Mouse (Mus musculus) embryo, embryonic 10 days (tissue): ENCODE data around the gene Fzd5.

Source experiments
- DNase-seq: peaks from one replicate; pipeline ENCODE4 v3.0.0-alpha.2; 2015; ENCODE audit warnings: low spot score

Fzd5 gene

DNA sequence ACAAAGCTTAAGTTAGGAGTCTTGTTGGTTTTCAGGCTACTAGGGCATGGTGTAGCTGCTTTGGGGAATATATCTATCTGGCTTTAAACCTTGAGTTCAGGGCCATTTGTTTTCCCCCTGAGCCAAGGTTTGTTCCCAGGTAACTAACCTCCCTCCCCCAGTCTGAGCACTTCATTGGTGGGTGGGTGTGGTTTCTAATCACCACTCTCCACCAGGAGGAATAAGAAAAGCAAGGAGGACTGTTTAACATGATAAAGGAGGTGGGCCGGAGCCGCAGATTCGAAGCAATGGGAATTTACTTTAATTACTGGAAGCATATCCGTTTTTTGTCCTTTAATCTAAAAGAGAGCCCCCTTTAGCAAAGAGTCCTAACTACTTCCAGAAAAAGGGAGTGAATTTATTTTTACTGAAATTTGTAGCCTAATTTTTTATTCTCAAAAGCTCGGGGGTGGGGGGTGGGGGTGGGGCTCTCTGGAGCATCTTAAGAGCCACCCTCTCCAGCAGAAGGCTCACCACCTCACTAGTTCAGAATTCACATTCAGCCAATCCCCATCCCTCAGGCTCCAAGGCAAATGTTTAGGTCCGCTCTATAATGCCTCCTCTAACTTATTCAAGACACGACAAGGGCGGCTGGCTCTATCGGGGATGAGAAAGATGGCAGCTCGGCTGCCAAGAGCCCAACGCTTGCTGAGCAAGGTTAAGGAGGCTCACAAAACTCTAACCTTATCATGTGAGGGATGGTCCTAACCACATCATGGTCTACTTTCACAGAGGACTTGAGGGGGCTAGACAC is 3.9 kb downstream of the Fzd5 start:
- DNase-seq = peak; percentile 27

DNA sequence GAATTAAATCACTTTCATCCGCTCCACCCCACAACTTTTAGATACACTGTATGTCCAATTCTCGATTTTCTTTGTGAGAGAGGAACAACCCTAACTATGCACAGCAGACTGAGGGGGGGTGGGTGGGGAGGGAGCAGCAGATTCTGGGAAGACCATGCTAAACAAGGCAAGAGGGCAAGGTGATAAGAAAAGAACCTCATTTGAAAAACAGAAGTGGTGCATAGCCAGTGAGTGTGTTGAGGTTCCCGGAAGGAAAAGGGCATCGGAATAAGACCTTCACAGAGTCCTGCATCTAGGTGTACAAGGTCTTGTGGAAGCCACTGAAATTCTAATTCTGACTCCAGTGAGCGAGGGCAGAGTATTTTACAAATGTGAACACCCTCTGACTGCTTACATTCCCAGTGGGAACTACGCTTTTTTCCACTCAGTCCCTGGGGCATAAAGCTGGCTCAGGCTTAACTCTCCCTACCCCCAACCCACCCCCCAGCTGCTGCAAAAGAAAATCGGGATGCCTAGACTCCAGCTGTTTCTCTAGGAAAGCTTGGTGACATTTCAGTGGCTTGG is 4.8 kb downstream of the Fzd5 start:
- no peak for DNase-seq

DNA sequence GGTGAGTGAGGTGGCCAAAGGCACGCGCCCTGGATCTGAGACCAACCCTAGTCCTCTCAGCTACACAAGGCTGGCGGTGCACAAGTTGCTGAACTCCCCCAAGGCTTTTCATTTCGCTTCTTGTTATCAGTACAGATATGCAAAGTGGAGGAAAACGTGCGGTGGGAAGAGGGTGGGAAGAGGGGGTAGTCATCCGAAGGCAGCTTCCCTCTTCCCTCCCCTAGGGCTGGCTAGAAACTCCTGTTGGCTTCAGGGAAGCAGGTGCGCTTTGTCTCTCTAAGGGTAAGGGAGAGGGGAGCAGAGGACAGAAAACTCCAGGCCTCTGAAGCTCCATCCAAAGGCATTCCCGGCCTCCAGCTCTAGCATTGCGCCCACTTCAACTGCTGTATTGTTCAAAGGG is 5.4 kb downstream of the Fzd5 start:
- DNase-seq = no peak

DNA sequence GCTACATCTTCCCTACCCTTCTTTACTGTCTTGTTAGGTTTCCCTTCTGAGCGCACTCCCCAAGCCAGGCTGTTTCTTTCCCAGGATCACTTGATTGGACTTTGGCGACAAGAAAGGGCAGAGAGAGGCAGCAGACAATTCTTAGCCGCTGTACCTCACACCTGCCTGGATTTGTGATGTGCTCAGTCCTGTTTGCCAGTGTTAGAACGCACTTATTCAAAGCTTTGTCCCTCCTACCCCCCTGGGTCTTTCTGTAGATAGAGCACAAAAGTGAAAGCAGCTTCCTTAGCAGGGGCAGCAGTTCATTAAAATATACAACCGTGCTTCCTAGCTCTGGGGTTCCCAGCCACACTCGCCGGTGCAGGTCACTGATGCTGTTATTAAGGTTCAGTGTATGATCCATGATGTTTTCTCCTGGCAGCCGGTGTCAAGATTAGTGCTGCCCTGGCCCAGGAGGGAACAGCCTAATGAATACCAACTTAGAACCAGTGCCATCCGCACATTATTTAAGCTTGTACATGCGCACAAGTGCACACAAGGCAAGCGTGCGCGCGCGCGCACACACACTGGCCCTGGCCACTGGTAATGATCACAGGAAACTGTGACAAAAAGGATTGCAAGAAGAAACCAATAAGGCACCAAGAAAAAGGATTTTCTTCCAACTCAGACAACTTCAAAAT is 6.1 kb downstream of the Fzd5 start:
- DNase-seq = no peak

GRCm38 (mm10) chr1:64730046-64730445 is 7.5 kb downstream of the Fzd5 start:
- no peak for DNase-seq

- no peak for DNase-seq
Measured at GRCm38 (mm10) chr1:64721034-64721587, 16.4 kb downstream of the Fzd5 start.

DNA sequence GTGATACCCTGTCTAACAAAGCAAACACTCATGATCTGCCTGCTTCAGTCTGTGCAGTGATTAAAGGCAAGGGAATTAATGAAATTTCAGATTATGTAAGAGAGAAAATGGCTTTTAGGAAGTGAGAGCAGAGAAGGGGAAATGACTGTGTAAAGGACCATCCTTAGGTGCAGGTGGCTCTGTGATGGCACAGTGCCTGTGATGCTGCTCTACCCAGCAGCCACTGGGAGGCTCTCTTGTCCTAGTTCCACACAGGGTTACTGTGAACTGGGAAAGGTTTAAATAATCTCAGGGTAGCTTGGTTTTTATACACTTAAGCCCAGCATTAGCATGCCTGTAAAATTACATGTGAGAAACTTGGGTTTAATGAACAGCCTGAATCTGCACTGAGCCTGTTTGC is 20.0 kb downstream of the Fzd5 start:
- peak; percentile 48 for DNase-seq

DNA sequence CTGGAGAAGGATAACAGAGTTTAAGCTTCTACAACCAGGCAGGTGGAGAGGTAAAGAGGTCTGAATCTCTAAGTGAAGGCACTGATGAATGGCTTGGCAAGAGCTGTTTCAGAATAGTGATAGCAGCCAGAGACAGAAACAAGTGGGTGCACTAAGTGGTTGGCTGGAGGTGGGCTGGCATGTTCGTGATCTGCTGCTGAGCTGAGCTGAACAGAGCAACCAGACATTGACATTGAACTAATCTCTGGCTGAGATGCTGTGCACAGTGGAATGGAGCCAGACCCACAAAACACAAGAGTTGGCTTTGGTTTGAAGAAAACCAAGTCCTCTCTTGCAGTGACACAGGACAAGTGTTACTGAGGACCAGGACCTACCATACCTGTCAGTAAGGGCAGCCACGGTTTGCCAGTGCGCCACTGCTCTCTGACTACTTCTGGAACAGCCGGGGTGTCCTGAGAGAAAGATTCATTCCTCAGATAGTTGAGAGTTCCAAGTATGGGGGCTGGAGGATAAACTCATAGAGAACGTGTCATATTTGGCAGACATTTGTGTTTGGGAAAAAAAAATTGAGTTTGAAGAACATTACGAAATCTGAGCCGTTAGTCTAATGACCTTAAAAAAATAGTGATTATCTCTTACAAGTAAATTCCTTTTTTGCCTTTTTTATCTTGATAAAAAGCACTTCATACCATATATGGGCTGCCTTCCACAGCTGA is 20.8 kb downstream of the Fzd5 start:
- no peak for DNase-seq

DNA sequence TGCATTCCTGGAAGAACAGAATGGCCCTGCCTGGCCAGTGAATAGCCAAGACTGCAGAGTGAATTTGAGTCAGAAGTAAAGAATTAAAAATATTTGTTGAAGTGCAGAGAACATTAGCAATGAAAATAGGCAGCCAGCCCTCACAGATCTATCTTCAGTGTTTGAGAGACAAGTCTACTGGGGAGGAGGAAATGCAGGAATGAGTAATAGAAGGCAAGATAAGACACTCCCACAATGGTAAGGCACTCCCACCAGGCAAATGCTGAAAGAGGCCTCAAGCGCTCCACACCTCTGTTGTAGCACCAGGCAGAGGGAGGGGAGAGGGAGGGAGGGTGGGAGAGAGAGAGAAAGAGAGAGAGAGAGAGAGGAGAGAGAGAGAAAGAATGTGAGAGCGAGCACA is 22.1 kb downstream of the Fzd5 start:
- DNase-seq = no peak

GRCm38 (mm10) chr1:64712006-64712760 is 25.4 kb downstream of the Fzd5 start:
- no peak for DNase-seq

DNA sequence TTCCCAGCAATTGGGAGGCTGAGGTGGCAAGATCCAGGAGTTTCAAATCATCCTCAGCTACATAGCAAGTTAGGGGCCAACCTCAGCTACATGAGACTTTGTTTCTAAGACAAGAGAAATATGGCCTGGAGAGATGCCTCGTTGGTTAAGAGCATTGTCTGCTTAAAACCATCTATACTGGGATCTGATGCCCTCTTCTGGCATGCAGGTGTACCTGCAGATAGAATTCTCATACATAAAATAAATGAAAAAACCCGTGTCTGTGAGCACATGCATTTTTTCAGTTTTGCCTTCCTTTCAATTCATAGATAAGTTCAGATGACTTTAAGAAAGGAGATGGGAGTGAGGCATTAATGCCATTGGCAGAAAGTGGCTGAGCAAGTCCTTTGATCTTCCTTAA is 27.7 kb downstream of the Fzd5 start:
- DNase-seq = peak; percentile 60

- no peak for DNase-seq
Measured at GRCm38 (mm10) chr1:64706610-64707009, 30.9 kb downstream of the Fzd5 start.

GRCm38 (mm10) chr1:64705230-64705629 is 32.3 kb downstream of the Fzd5 start:
- DNase-seq = peak; percentile 79

DNA sequence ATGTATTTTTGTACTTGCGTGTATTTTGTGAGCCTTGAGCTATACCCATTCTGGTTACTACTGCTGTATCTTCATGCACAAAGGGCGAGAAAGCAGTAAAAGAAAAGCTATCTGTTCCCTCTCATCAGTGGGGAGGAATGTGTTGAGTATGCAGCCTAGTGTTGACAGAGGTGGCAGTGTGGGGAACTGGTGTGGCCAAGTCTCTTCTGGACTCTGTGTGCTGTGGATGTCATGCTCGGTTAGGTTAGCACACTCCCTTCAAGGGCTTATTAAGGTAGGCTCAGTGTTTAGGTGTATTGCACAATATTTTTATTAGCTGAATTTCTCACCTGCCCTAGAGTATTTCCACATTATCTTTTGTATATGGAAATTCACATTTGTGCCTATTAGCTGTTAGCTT is 35.8 kb downstream of the Fzd5 start:
- no peak for DNase-seq

DNA sequence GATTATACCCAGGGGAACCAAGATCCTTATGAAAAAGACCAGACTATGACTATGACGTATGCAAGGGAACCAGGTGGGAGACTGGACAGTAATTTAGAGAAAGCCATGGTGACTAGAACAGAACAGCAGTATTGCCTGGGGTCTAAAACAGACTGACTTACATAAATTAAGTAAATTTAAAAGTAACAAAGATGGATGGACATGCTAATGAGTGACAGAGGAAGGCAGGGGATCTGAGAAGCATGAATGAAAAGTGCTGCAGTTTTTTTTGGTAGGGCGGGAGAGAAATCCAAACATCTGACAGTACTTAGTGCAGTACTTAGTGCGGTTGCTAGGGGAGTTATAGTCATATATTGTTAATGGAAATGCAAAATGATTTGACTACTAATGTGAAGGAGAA is 42.4 kb downstream of the Fzd5 start:
- DNase-seq = no peak

DNA sequence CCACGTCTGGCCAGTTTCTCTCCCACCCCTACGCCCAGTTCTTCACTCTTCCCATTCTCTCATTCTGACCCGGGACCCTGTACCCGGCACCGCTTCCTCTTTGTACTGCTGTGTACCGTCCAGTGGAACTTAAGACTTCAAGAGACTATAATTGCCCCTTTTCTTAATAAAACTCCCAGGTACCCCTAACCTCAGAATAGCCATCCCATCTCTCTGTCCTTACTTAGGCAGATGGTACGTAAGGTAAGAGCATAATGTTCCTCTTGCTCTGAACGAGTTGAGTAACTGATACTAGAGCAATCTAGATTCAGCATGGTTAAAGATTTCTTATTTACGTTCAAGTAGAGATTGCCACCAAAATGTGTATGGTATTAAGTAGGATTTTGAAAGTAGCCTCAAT is 46.0 kb downstream of the Fzd5 start:
- no peak for DNase-seq

DNA sequence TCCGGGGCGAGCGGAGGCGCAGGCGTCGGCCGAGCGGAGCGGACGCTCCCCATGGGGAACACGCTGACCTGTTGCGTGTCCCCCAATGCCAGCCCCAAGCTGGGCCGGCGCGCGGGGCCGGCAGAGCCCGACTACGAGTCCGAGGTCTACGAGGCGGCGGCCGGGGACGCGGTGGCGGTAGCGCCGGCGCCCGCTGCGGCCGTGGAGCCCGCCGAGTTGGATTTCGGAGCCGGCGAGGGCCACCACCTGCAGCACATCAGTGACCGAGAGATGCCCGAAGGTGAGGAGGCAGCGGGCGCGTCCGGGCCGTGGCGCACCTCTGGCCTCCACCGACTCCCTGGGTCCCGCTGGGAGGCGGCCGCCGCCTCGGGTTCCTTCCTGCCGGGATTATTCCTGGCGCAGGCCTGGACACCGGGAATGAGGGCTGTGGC is 46.4 kb downstream of the Fzd5 start:
- DNase-seq = peak; percentile 43

DNA sequence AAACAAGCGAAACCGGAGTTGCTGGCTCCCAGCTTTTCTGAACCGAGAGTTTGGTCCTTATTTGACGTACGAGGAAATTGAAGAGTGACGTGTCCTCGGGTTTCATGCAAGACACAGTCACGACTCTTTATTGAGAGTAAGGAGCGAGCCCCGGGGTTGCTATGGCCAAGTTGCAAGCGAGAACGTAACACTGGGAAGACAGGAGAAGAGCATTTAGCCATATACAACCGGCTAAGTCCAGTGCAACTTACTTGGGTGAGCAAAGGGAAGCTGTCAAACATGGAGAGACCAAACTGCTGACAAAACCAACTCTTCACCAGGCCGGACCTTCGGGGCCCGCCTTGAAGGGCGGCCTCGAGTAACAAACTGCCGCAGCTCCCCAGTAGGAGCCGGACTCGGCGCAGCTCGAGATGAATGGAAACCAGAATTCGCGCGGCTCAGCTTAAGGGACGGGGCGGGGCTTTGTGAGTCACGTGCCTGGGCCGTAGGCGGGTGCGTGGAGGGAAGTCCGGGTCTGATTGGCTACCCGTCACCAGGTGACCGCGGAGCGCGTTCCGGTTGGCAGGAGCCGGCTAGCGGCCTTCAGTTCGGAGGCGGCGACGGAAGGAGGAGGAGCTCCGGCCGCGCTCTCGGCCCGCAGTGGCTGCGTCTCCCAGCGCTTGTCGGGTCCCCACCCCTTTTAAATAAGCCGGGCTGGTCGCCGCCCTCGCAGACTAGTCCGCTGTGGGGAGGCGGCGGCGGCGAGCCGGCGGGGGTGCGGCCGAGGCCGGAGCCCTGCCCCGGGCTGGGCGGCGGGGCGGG is 47.1 kb downstream of the Fzd5 start, which contains the start of gene Ccnyl1:
TSS of gene Ccnyl1 (plus strand) at position 243 of the 801 bp plus-strand sequence.
- peak; percentile 99 for DNase-seq

DNA sequence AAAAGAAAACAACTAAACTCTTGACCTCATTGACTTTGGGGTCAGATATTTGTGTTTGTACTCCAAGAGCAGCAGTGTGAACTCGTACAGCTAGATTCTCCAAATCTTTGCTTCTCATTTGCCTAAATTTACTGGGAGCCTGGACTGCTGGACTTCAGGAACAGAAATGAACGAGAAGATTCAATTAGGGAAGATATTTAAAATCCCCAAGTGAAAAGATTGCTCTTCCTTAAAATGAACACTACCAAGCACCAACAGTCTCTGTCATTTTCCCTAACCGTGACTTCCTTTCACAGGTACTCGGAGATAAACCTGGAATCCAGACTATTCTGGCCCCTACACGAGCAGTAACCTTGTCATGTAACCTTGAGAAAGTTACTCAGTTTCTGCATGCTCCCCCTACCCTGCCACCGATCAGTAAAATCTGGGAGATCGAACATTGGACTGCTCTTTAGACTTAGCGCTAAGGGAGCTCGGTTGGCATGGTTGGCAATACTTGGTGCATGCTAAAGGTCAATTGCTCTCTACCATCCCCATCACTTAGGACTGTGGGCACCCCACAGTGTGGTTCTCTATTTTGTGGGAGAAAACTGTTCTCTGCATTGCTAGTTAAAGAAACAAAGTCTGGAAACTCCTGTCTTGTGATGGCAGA is 47.9 kb downstream of the Fzd5 start:
- DNase-seq = peak; percentile 13

GRCm38 (mm10) chr1:64688046-64688445 is 49.5 kb downstream of the Fzd5 start:
- DNase-seq = no peak
